Mouse (Mus musculus) liver, embryonic 16.5 days (tissue): ENCODE results near the gene Rrn3. TPM values are rescaled to one million over a fixed set of nuclear protein-coding genes. Genes with fewer than 3 reads are reported as not detected.

Experiments used
- ATAC-seq: fragments of 200-750 bp; cut with Nextera tagmentation; 2 replicates; pipeline ENCODE4 v1.8.0; 2017; ENCODE audit warnings: low read depth, mild to moderate bottlenecking, moderate number of reproducible peaks, moderate library complexity
- H3K27ac ChIP-seq: fragments of 300-500 bp; sonication (generic); 2 replicates; pipeline ENCODE4 v1.5.1; 2014; ENCODE audit warnings: mild to moderate bottlenecking, low read length
- H3K27me3 ChIP-seq: fragments of 300-500 bp; sonication (generic); 2 replicates; pipeline ENCODE4 v1.6.1; 2014; ENCODE audit warnings: low read depth, low read length, mixed read lengths; ENCODE audit not compliant: control insufficient read depth, insufficient read depth
- H3K36me3 ChIP-seq: fragments of 300-500 bp; sonication (generic); 2 replicates; pipeline ENCODE4 v1.6.1; 2014; ENCODE audit warnings: mild to moderate bottlenecking; ENCODE audit not compliant: control insufficient read depth, insufficient read depth
- H3K4me1 ChIP-seq: fragments of 300-500 bp; sonication (generic); 2 replicates; pipeline ENCODE4 v1.6.1; 2014; ENCODE audit warnings: low read depth, low read length, mixed read lengths; ENCODE audit not compliant: control insufficient read depth
- H3K4me2 ChIP-seq: fragments of 300-500 bp; sonication (generic); 2 replicates; pipeline ENCODE4 v1.6.1; 2014; ENCODE audit warnings: low read depth, low read length, mixed read lengths
- H3K4me3 ChIP-seq: fragments of 300-500 bp; sonication (generic); 2 replicates; pipeline ENCODE4 v1.5.1; 2014; ENCODE audit warnings: low read depth, mild to moderate bottlenecking, low read length
- H3K9ac ChIP-seq: fragments of 300-500 bp; sonication (generic); 2 replicates; pipeline ENCODE4 v1.6.1; 2014; ENCODE audit warnings: low read depth, low read length
- H3K9me3 ChIP-seq: fragments of 300-500 bp; sonication (generic); replicated peaks from 2 replicates; pipeline ENCODE4 v1.6.1; 2016; ENCODE audit warnings: low read length; ENCODE audit not compliant: control insufficient read depth
- WGBS: fragments of 180-500 bp; shearing (Covaris S2); extraction: QIAGEN DNeasy Blood & Tissue Kit; methylation state at CpG from one replicate; pipeline ENCODE4 v1.1.7; 2014; ENCODE audit not compliant: insufficient replicate concordance; 5-methylcytosine and 5-hydroxymethylcytosine counted together
- polyA plus RNA-seq: library from polyadenylated mRNA; unstranded; fragments of >200 nt; fragmentation: Nextera tagmentation; extraction: Ambion mirVana; gene quantifications from 2 replicates; pipeline ENCODE4 v1.2.1, GENCODE M21; 2015

Gene Rrn3
- polyA plus RNA-seq, 1 experiment from 2014 or later: 17.4 TPM

DNA sequence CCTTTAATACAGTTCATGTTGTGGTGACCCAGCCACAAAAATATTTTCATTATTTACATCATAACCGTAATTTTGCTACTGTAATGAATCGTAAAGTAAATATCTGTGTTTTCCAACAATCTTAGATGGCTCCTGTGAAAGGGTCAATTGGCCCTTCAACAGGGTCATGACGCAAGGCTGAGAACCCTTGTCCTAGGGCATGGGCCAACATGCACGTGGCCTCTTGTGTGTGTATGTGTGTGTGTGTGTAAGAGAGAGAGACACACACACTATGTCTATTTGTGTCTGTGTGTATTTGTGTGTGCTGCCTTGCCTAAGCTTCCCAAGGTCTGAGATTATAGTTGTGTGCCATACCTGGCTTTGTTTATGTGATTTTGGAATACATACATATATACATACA is 27.1 kb downstream of the Rrn3 start:
- Histone ChIP-seq H3K4me1 (no peaks in the 10 kb centered on the region), H3K27ac (no peak overlapping the region), H3K9ac (no peak overlapping the region), H3K4me3 (no peak overlapping the region), H3K4me2 (no peak overlapping the region), H3K9me3 (no peaks in the 10 kb centered on the region), H3K27me3 (no peaks in the 10 kb centered on the region), H3K36me3 (peaks cover 42% of the 10 kb centered on the region)
- ATAC-seq: no peak
- 81% methylated on average over 4 of the region's 4 CpGs for WGBS

DNA sequence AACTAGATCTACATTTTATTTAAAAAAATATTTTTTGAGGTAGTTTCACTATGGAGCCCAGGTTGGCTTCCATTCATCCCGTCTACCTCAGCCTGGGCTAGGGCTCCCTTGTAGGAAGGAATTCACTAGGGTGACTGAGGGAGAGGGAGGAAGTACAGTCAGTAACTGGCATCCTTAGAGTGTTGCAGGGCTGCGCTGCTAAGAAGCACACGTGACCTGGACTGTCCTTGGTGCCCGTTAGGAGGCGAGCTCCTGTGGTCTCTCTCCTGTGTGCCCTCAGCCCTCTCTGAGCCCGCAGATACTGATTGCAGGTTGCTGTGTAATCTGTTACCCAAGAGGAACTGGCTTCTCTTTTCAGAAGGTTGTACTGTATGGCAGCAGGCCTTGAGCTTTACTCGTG is 27.9 kb downstream of the Rrn3 start:
- 78% methylated on average over 7 of the region's 7 CpGs for WGBS
- ATAC-seq: no peak
- H3K4me3 ChIP-seq: no peak overlapping the region

DNA sequence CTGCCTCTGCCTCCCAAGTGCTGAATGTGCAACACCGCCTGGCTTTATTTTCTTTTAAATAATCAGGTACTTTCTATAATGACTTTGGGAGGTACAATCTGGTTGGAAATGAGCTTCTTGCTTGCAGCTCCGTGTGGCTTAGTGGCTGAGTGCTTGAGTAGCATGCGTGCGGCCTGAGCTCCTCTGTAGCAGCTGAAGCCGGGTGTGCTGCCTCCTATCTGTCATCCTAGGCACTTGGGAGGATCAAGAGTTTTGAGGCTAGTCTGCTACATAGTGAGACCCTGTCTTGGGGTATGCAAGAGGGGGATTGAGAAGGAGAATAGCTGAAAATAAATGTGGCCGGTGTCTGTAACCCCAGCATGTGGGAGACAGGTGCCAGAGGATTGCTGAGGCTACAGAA is 31.6 kb downstream of the Rrn3 start:
- no peak for ATAC-seq
- peaks cover 32% of the 10 kb centered on the region for H3K36me3 ChIP-seq

More for the DNA sequence above, 27.9 kb downstream of the Rrn3 start:
- peaks cover 45% of the 10 kb centered on the region for H3K36me3 ChIP-seq
- no peaks in the 10 kb centered on the region for H3K4me1 ChIP-seq
- no peaks in the 10 kb centered on the region for H3K9me3 ChIP-seq
- H3K4me2 ChIP-seq: no peak overlapping the region
- H3K27ac ChIP-seq: no peak overlapping the region
- no peaks in the 10 kb centered on the region for H3K27me3 ChIP-seq
- no peak overlapping the region for H3K9ac ChIP-seq

DNA sequence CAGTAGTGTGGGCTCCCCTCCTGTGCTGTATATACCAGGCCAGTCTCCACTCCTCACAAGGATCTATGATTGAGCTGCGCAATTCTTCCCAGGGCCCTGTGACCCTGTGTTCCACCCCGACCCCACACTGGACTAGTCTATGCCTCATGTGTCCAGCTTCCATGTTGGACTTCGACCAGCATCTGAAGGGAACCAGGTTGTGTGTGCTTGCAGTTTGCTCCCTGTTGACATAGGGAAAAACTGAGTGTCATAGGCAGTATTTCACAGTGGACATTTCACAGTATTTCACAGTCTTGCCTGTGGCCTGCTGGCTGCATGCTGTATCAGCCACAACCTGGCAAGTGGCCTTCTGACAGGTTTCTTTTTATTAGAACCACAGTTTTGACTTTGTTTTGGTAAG is 32.7 kb downstream of the Rrn3 start:
- peak; percentile 68 for ATAC-seq
- no peaks in the 10 kb centered on the region for H3K27me3 ChIP-seq
- 65% methylated on average over 3 of the region's 3 CpGs for WGBS
- no peak overlapping the region for H3K4me2 ChIP-seq
- peaks cover 3% of the 10 kb centered on the region; the same call in 1 of the 2 replicates for H3K4me1 ChIP-seq
- no peak overlapping the region for H3K9ac ChIP-seq
- no peak overlapping the region for H3K4me3 ChIP-seq
- H3K9me3 ChIP-seq: no peaks in the 10 kb centered on the region
- H3K27ac ChIP-seq: no peak overlapping the region
- peaks cover 28% of the 10 kb centered on the region for H3K36me3 ChIP-seq

More for the DNA sequence above, 31.6 kb downstream of the Rrn3 start:
- Histone ChIP-seq H3K4me1 (no peaks in the 10 kb centered on the region), H3K27ac (no peak overlapping the region), H3K27me3 (no peaks in the 10 kb centered on the region), H3K4me2 (no peak overlapping the region), H3K4me3 (no peak overlapping the region), H3K9me3 (no peaks in the 10 kb centered on the region), H3K9ac (no peak overlapping the region)
- WGBS: 87% methylated on average over 6 of the region's 6 CpGs

DNA sequence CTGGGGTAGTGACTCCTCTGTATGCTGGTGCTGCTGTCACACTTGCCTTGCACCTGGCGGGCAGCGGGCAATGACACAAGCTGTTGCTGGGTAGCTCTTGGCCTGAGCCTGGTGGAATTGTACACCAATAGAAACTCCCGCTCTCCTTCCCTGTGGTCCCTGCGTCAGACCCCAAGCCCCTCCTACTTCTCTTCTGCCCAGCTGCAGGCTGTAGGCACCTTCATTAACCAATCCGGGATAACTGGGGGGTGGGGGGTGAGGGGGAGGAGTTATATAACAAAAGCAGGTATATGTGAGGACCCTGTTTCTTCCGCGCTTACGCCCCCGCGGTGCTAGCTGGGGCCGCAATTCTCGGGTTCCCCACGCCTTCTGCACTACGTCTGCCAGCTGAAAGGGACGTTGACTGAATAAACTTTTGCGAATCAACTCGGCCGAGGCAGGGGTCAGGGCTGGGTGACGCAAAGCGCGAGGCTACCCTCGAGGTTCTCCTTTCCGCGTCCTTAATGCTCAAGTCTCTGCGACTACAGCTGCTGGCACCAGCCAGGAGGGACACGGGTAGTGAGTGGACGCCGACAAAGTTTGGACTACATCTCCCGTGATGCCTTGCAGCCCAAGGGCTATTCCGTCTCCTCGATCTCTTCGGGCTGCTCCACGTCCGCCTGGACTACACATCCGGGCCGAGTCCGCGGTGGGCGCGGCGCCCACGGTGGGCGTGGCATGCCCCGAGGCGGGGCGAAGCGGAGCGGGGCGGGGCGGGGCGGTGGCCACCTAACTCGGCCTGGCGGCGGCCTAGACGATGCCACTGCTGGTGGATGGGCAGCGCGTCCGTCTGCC is 38.3 kb downstream of the Rrn3 start, which contains the start of gene Ntan1:
Ntan1 (plus strand) TSS at position 286 of the 834 bp plus-strand sequence.
- H3K36me3 ChIP-seq: no peaks in the 10 kb centered on the region
- H3K27ac ChIP-seq: peak within 1 kb of the TSS; percentile 85
- peak within 1 kb of the TSS; percentile 83 for H3K4me3 ChIP-seq
- H3K4me1 ChIP-seq: peaks cover 18% of the 10 kb centered on the region
- H3K9ac ChIP-seq: peak within 1 kb of the TSS; percentile 78
- peak; percentile 96 for ATAC-seq
- H3K4me2 ChIP-seq: peak within 1 kb of the TSS; percentile 96
- WGBS: under 1% methylated on average over 58 of the region's 58 CpGs
- no peaks in the 10 kb centered on the region for H3K27me3 ChIP-seq
- no peaks in the 10 kb centered on the region for H3K9me3 ChIP-seq

DNA sequence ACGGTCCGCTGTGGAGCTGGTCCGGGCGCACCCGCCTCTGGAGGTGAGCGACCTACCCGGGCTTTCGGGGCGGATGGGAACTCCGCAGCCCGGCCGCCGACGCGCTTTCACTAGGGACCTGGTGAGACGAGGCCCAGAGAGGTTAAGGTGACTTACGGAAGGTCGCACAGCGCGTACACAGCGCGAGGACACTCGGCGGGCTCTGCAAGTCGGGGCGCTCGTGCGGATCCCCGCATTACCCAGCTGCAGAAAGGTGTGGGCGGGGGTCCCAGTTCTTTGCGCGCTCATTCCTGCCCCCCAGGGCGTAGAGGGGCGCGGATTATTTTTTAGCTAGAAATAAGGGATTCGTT is 38.9 kb downstream of the Rrn3 start:
- H3K27ac ChIP-seq: peak overlapping the region; percentile 52; the same call in 1 of the 2 replicates
- peak overlapping the region; percentile 78 for H3K9ac ChIP-seq
- no peaks in the 10 kb centered on the region for H3K27me3 ChIP-seq
- peak overlapping the region; percentile 96 for H3K4me2 ChIP-seq
- under 1% methylated on average over 36 of the region's 36 CpGs for WGBS
- no peaks in the 10 kb centered on the region for H3K9me3 ChIP-seq
- peak overlapping the region; percentile 83 for H3K4me3 ChIP-seq
- peaks cover 18% of the 10 kb centered on the region for H3K4me1 ChIP-seq
- peak; percentile 54 for ATAC-seq
- H3K36me3 ChIP-seq: no peaks in the 10 kb centered on the region

DNA sequence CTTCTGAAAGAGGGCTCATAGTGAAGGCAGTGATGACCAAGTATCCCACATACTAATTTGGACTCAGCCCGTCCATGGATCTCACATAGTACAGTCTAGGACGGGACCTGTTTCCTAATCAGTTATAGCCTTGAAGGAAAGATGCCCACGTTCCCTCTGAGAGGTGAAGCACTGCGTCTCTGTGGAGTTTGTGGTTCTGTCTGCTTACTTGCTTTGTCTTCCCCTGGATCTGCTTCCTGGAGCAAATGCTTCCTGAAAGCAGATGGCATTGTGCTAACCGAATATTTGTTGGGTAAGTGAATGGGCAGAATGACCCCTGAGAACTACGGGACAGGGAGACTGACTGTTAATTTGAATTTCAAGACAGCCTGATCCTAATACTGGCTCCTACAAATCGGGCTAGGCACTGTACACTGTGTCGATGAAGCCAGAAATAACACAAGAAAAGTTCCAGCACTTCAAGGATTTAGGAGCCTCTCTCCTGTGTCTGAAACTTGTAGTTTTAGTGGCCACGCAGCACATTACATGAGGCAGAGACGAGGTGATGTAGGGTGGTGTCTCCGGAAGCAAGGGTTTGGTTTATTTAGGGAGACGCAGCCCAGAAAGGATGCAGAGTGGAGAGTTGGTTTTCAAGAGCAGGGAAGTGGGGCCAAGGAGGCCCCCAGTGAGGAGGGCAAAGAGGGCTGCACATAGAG is 39.4 kb downstream of the Rrn3 start:
- H3K27ac ChIP-seq: 0 out of 2 replicates have a peak overlapping the region, but pooled peaks have one; percentile 52
- H3K9ac ChIP-seq: peak overlapping the region; percentile 78
- ATAC-seq: no peak
- no peaks in the 10 kb centered on the region for H3K27me3 ChIP-seq
- WGBS: 23% methylated on average over 12 of the region's 12 CpGs
- H3K4me3 ChIP-seq: peak overlapping the region; percentile 83
- H3K4me1 ChIP-seq: peaks cover 18% of the 10 kb centered on the region
- no peaks in the 10 kb centered on the region for H3K36me3 ChIP-seq
- H3K9me3 ChIP-seq: no peaks in the 10 kb centered on the region
- H3K4me2 ChIP-seq: peak overlapping the region; percentile 96

DNA sequence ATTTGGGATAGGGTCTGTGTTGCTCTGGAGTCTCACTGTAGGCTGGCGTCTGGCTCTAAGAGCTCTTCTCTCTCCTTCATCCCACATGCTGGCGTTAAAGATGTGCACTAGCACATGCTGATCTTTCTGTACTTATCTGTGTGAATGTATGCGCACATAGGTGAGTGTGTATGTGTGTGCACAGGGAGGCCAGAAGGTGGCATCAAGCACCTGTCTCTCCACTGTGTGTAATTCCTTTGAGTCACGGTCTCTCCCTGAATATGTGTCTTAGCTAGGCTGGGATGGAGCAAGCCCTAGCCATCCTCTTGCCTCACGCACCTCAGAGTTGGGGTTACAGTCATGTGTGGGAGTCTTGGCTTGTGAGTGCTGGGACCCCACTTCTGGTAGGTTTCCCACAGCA is 40.3 kb downstream of the Rrn3 start:
- H3K9ac ChIP-seq: no peak overlapping the region
- no peak for ATAC-seq
- H3K9me3 ChIP-seq: no peaks in the 10 kb centered on the region
- no peak overlapping the region for H3K27ac ChIP-seq
- no peak overlapping the region for H3K4me2 ChIP-seq
- H3K4me1 ChIP-seq: peaks cover 18% of the 10 kb centered on the region
- no peak overlapping the region for H3K4me3 ChIP-seq
- WGBS: 80% methylated on average over 5 of the region's 5 CpGs
- H3K27me3 ChIP-seq: no peaks in the 10 kb centered on the region
- no peaks in the 10 kb centered on the region for H3K36me3 ChIP-seq
